Mouse (Mus musculus) embryonic facial prominence, embryonic 12.5 days (tissue): ENCODE data around the gene Gm26938. TPM values are rescaled to one million over a fixed set of nuclear protein-coding genes. Genes with fewer than 3 reads are reported as not detected.

Experiments used
- ATAC-seq: fragments of 200-750 bp; cut with Nextera tagmentation; 2 replicates; pipeline ENCODE4 v1.8.0; 2017; ENCODE audit not compliant: insufficient number of reproducible peaks, insufficient read depth, low FRiP score, low TSS enrichment
- H3K27ac ChIP-seq: fragments of 300-500 bp; sonication (generic); 2 replicates; pipeline ENCODE4 v1.5.1; 2016; ENCODE audit warnings: mild to moderate bottlenecking
- H3K27me3 ChIP-seq: fragments of 300-500 bp; sonication (generic); 2 replicates; pipeline ENCODE4 v1.6.1; 2016; ENCODE audit warnings: mild to moderate bottlenecking, moderate library complexity
- H3K36me3 ChIP-seq: fragments of 300-500 bp; sonication (generic); 2 replicates; pipeline ENCODE4 v1.6.1; 2016; ENCODE audit warnings: mild to moderate bottlenecking
- H3K4me1 ChIP-seq: fragments of 300-500 bp; sonication (generic); 2 replicates; pipeline ENCODE4 v1.6.1; 2016
- H3K4me2 ChIP-seq: fragments of 300-500 bp; sonication (generic); replicated peaks from 2 replicates; pipeline ENCODE4 v1.6.1; 2016; ENCODE audit warnings: mild to moderate bottlenecking, moderate library complexity
- H3K4me3 ChIP-seq: fragments of 300-500 bp; sonication (generic); 2 replicates; pipeline ENCODE4 v1.5.1; 2016; ENCODE audit warnings: mild to moderate bottlenecking
- H3K9ac ChIP-seq: fragments of 300-500 bp; sonication (generic); 2 replicates; pipeline ENCODE4 v1.6.1; 2016; ENCODE audit warnings: mild to moderate bottlenecking, moderate library complexity
- H3K9me3 ChIP-seq: fragments of 300-500 bp; sonication (generic); 2 replicates; pipeline ENCODE4 v1.6.1; 2016; ENCODE audit warnings: mild to moderate bottlenecking, moderate library complexity
- WGBS: fragments of 180-500 bp; shearing (Covaris S2); methylation state at CpG from one replicate; pipeline ENCODE4 v1.1.7; 2016; 5-methylcytosine and 5-hydroxymethylcytosine counted together
- polyA plus RNA-seq: library from polyadenylated mRNA; unstranded; fragments of >200 nt; fragmentation: Nextera tagmentation; extraction: Ambion mirVana; gene quantifications from 2 replicates; pipeline ENCODE4 v1.2.1, GENCODE M21; 2016

The Gm26938 gene
- polyA plus RNA-seq, 1 experiment from 2014 or later: not detected

DNA sequence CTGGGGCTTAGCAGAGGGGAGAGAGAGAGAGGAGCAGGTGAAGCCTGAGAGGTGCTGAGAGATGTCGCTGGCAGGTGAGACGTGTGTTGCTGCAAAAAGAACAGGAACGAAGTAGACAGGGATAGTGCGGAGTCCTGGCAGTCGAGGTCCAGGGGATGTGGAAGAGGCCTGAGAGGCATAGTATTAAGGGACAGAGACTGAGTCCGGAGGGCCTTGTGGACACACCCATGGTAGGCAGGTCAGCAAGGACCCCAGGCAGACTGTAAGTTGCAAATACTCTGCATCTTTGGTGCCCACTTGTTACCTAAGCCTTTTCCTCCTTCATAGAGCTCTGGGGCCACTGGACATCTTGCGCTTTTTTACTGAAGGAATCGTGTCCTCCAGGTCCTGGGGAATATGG, 25.0 kb downstream of the Gm26938 start:
- peaks cover 17% of the 10 kb centered on the region; the same call in 1 of the 2 replicates for H3K36me3 ChIP-seq
- H3K27me3 ChIP-seq: no peaks in the 10 kb centered on the region
- no peak overlapping the region for H3K9ac ChIP-seq
- no peak for ATAC-seq
- H3K4me3 ChIP-seq: no peak overlapping the region
- WGBS: 91% methylated on average over 8 of the region's 8 CpGs
- no peaks in the 10 kb centered on the region for H3K9me3 ChIP-seq
- H3K4me1 ChIP-seq: peaks cover 33% of the 10 kb centered on the region
- H3K4me2 ChIP-seq: no peak overlapping the region
- 0 out of 2 replicates have a peak overlapping the region, but pooled peaks have one; percentile 9 for H3K27ac ChIP-seq

DNA sequence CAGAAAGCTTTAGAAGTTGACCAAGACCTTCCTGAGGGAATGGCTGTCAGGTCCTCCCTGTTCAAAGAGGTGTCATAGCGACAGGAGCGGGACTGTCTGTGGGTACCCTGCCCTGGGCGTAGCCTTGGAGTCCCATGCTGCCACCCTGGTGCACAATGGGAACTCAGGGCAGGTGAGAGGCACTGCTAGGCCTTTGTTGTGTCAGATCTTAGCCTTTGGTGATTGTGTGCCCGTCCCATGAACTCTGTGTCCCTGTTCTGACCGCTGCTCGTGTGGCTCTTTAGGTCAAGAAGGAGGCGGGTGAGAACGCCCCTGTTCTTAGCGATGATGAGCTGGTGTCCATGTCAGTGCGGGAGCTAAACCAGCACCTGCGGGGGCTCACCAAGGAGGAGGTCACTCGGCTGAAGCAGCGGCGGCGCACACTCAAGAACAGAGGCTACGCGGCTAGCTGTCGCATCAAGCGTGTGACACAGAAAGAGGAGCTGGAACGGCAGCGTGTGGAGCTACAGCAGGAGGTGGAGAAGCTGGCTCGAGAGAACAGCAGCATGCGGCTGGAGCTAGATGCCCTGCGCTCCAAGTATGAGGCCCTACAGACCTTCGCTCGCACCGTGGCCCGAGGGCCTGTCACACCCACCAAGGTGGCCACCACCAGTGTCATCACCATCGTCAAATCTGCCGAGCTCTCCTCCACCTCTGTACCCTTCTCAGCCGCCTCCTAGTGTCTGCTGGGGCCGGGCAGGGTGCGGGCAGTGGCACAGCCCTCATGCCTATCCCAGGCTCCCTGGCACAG, 26.2 kb downstream of the Gm26938 start:
- Histone ChIP-seq H3K4me3 (no peak overlapping the region), H3K4me1 (peaks cover 37% of the 10 kb centered on the region), H3K36me3 (peaks cover 17% of the 10 kb centered on the region; the same call in 1 of the 2 replicates), H3K9ac (no peak overlapping the region), H3K4me2 (no peak overlapping the region), H3K9me3 (no peaks in the 10 kb centered on the region), H3K27ac (no peak overlapping the region), H3K27me3 (no peaks in the 10 kb centered on the region)
- ATAC-seq: no peak
- WGBS: 91% methylated on average over 33 of the region's 33 CpGs

DNA sequence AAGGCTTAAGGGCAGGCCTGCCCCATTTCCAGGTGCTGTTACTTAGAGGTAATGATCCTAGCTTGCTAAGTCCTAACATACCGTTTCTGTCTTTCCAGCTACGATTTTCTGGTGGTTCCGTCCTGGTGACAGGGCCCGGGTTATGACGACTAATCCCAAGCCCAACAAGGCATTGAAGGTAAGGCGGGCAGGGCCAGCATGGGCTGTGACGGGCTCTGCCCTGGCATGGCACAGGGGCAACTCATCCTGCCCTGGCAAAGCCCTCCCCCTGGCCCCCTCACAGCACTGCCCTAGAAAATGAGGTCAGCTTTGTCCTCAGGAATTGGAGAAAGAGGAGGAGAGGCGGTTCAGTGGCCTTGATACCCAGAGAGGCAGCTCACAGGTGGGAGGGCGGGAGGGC, 27.2 kb downstream of the Gm26938 start:
- H3K9me3 ChIP-seq: no peaks in the 10 kb centered on the region
- peaks cover 17% of the 10 kb centered on the region; the same call in 1 of the 2 replicates for H3K36me3 ChIP-seq
- H3K4me3 ChIP-seq: no peak overlapping the region
- H3K4me2 ChIP-seq: no peak overlapping the region
- H3K4me1 ChIP-seq: peaks cover 35% of the 10 kb centered on the region
- no peak overlapping the region for H3K9ac ChIP-seq
- 91% methylated on average over 9 of the region's 9 CpGs for WGBS
- no peaks in the 10 kb centered on the region for H3K27me3 ChIP-seq
- H3K27ac ChIP-seq: no peak overlapping the region
- no peak for ATAC-seq

DNA sequence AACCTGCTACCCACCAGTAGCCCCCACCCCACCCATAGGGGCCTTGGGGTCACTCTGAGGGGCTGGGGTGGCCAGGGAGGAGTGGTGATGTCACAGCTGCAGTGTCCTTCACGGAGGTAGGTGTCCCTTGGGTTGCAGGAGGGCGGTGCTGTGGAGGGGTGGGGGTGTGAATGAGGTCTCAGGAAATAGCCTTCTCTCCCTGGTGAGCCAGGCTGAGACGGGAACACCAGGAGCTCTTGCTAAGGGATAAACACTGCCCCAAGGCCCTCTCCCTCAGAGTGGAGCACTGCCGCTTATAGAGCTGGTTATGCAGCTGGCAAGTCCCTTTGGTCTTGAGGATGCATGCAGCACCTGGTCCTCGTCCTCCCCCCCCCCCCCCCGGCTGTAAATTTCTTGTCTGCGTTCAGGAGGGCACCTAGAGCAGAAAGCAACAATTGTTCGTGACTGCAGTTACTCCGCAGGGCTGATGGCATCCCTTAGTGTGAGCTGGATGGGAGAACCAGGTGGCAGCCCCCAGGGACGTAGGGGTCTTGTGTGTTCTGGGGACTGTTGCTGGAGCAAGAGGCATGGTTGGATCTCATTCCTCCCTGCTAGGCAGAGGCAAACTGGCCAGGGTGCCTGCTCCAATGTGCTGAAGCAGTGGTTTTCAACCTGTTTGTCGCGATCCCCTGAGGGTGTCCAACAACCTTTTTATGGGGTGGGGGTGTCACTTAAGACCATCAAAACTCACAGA, 27.9 kb downstream of the Gm26938 start:
- H3K9me3 ChIP-seq: no peaks in the 10 kb centered on the region
- H3K27me3 ChIP-seq: no peaks in the 10 kb centered on the region
- peaks cover 17% of the 10 kb centered on the region; the same call in 1 of the 2 replicates for H3K36me3 ChIP-seq
- 57% methylated on average over 12 of the region's 12 CpGs for WGBS
- no peak overlapping the region for H3K4me3 ChIP-seq
- ATAC-seq: no peak
- peak overlapping the region; percentile 7; the same call in 1 of the 2 replicates for H3K27ac ChIP-seq
- peak overlapping the region; percentile 14; the same call in 1 of the 2 replicates for H3K4me2 ChIP-seq
- H3K9ac ChIP-seq: no peak overlapping the region
- peaks cover 28% of the 10 kb centered on the region for H3K4me1 ChIP-seq

DNA sequence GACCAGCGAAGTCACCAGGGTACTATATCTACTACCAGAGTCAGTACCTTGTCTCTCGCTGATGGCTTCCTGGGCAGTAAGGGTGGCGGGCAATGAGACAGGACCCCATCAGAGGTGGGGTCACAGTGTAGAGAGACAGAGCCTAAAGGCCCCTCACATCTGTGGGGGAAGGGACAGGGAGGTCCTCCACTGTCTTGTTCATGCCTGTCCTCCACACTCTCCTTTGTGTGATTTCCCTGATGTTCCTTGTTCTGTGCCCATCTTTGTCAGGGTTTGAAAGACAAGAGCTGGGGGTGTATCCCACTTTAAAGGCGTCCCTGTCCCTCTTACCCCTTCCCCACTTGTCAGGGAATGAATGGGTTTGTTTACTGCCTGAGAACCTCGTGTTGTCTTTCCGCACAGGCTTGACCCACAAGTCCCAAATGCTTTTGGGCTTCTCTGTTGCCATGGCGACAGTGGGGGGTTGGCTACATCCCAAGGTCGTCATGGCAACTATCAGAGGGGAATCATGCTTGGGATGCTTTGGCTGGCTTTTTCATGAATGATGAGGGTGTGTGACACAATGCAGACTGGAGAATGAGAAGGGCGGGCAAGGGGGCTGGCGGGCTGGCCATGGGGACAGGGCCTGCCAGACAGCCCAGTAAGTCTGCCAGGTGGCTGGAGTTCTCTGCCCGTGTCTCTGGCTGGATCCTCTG, 28.6 kb downstream of the Gm26938 start:
- H3K27ac ChIP-seq: peak overlapping the region; percentile 52
- peaks cover 29% of the 10 kb centered on the region for H3K4me1 ChIP-seq
- H3K9me3 ChIP-seq: no peaks in the 10 kb centered on the region
- H3K9ac ChIP-seq: no peak overlapping the region
- H3K4me3 ChIP-seq: no peak overlapping the region
- H3K4me2 ChIP-seq: peak overlapping the region; percentile 14; the same call in 1 of the 2 replicates
- H3K27me3 ChIP-seq: no peaks in the 10 kb centered on the region
- peak; percentile 42; the same call in 1 of the 2 replicates for ATAC-seq
- H3K36me3 ChIP-seq: peaks cover 17% of the 10 kb centered on the region; the same call in 1 of the 2 replicates
- 32% methylated on average over 11 of the region's 11 CpGs for WGBS

DNA sequence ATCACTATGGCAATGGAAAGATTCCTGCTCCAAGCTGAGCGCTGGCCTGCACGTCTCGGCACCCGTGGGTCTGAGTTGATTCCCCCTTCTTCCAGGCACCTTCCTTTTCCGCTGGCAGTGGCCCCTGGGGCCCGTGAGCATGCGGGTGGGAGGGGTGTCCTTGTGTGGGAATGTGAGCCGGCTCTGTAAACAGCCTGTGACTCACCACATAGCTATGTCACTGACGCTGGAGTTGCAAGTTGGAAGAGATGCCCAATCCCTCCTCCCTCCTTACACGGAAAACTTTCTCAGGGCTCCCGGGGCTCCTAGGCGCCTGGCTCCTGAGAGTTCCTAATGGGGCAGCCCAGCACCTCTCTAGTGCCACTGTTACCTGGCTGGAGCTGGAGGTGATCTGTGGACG, 29.3 kb downstream of the Gm26938 start:
- H3K9ac ChIP-seq: no peak overlapping the region
- H3K27ac ChIP-seq: peak overlapping the region; percentile 52
- ATAC-seq: peak; percentile 57; the same call in 1 of the 2 replicates
- peaks cover 36% of the 10 kb centered on the region for H3K4me1 ChIP-seq
- 19% methylated on average over 13 of the region's 13 CpGs for WGBS
- peak overlapping the region; percentile 14; the same call in 1 of the 2 replicates for H3K4me2 ChIP-seq
- H3K4me3 ChIP-seq: no peak overlapping the region
- peaks cover 15% of the 10 kb centered on the region; the same call in 1 of the 2 replicates for H3K36me3 ChIP-seq
- H3K27me3 ChIP-seq: peaks cover 3% of the 10 kb centered on the region; the same call in 1 of the 2 replicates
- no peaks in the 10 kb centered on the region for H3K9me3 ChIP-seq

DNA sequence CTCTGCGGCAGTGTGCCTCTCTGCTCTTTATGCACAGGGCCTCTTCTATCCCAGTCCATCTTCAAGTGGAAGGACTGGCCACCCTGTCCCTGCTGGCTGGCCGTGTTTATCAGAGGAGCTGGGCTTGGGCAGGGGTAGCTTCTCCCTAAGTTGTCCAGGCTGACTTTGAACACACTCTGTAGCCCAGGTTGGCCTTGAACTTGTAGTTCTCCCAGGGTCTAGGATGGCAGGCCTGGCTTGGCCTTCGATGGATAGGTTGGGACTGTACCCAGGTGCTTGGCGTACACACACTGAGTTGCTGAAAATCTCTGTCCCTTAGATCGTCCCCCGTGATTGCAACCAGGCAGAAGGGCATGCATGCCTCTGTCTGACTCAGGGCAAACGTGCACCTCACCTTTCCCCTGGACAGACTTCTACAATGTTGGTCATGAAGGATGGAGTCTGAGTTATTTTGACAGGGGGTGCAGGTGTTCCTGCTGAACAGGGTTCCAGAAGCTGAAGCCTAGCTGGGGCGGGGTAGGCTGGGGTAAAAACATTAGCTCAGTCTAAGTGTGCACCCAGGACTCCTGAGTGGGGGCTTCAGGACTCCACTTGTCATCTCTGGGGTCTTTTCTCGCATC, 30.1 kb downstream of the Gm26938 start:
- Histone ChIP-seq H3K4me2 (0 out of 2 replicates have a peak overlapping the region, but pooled peaks have one; percentile 14), H3K27me3 (peaks cover 3% of the 10 kb centered on the region; the same call in 1 of the 2 replicates), H3K9ac (no peak overlapping the region), H3K36me3 (peaks cover 15% of the 10 kb centered on the region; the same call in 1 of the 2 replicates), H3K4me3 (no peak overlapping the region), H3K4me1 (peaks cover 38% of the 10 kb centered on the region), H3K27ac (no peak overlapping the region), H3K9me3 (no peaks in the 10 kb centered on the region)
- no peak for ATAC-seq
- 73% methylated on average over 9 of the region's 9 CpGs for WGBS

DNA sequence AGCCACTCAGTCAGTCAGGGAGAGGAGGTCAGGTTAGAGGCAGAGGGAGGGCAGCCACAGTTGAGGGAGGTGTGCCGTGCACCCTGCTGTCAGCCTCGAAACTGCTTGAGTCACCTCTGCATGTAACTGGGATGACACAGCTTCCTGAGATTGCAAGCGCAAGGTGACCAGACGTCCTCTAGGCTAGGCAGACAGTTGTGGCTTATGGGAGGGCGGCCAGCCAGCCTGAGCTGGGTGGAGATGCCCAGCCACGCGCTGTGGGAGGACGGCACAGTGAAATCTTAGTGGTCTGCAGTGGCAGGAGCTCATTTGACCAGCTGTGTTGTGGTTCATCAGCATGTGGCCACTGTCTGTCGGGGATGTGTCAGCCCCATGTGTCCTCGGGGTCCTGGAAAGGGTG, 31.3 kb downstream of the Gm26938 start:
- peaks cover 3% of the 10 kb centered on the region; the same call in 1 of the 2 replicates for H3K27me3 ChIP-seq
- no peak overlapping the region for H3K27ac ChIP-seq
- peaks cover 3% of the 10 kb centered on the region; the same call in 1 of the 2 replicates for H3K36me3 ChIP-seq
- ATAC-seq: no peak
- 70% methylated on average over 10 of the region's 10 CpGs for WGBS
- H3K9ac ChIP-seq: no peak overlapping the region
- H3K9me3 ChIP-seq: no peaks in the 10 kb centered on the region
- H3K4me2 ChIP-seq: no peak overlapping the region
- H3K4me3 ChIP-seq: no peak overlapping the region
- peaks cover 38% of the 10 kb centered on the region for H3K4me1 ChIP-seq

DNA sequence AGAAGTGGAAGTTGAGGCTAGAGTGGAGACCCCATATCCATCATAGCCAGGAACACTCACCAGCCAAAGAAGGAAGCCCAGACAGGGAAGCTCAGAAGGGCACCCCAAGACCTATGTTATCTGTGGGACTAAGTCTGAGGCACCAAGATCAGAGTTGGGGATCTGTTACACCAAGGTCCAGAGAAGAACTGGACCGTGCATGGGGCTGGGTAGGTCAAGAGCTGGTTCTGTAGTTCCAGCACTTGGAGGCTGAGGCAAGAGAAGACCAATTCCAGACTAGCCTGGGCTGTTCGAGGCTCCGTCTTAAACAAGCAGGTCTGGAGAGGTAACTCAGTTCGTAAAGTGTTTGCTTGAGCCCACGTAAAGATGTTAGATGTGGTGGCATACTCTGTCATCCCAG, 32.1 kb downstream of the Gm26938 start:
- no peak for ATAC-seq
- no peak overlapping the region for H3K27ac ChIP-seq
- H3K4me2 ChIP-seq: no peak overlapping the region
- WGBS: 85% methylated on average over 5 of the region's 5 CpGs
- peaks cover 38% of the 10 kb centered on the region for H3K4me1 ChIP-seq
- H3K9me3 ChIP-seq: no peaks in the 10 kb centered on the region
- no peak overlapping the region for H3K4me3 ChIP-seq
- no peaks in the 10 kb centered on the region for H3K36me3 ChIP-seq
- H3K27me3 ChIP-seq: peaks cover 3% of the 10 kb centered on the region; the same call in 1 of the 2 replicates
- H3K9ac ChIP-seq: no peak overlapping the region

DNA sequence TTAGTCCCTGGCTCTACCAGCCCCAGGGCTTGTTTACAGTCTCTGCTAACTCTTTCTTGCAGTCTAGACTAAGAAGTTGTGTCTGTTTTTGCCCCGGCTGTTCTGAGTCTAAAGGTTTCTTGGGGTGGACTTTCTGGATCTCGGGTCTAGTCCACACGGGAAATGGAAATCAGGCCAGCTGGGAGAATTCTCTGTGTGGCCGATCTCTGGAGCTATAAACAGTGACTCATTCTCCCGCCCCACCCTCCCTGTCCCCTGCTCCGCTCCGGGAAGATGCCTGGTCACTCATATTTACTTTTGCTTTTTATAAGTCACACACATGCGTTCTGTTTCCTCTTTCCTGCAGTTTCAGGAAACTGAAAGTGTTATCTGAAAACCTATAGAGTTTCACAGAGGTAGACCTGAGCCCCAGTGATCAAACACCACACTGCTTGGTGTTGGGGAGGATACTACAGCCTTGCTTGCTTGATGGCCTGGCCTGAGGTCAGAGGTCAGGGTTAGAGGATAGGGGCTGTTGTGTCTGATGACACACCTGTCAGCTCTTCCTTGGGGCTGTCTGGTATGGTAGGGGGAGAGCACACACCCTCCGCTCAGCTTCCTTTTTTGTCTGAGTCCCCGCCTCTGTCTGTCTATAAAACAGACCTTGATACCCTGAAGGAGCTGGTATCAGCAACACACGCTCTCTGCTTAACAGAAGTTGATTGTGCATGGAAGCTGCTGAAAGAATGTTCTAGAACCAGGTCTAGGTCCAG, 32.7 kb downstream of the Gm26938 start:
- no peak for ATAC-seq
- Histone ChIP-seq H3K9ac (no peak overlapping the region), H3K4me1 (peaks cover 37% of the 10 kb centered on the region), H3K36me3 (no peaks in the 10 kb centered on the region), H3K27me3 (peaks cover 3% of the 10 kb centered on the region; the same call in 1 of the 2 replicates), H3K9me3 (no peaks in the 10 kb centered on the region), H3K27ac (no peak overlapping the region), H3K4me2 (no peak overlapping the region), H3K4me3 (no peak overlapping the region)
- 60% methylated on average over 11 of the region's 11 CpGs for WGBS
